Mouse (Mus musculus) right cerebral cortex, postnatal 10 days (tissue): ENCODE measurements around the gene Gm36864.

Source experiments
- DNase-seq, 2 experiments: peaks; one replicate each; pipeline ENCODE4 v3.0.0; 2021; ENCODE audit warnings: low spot score in 2 of 2

Gm36864 gene

GRCm38 (mm10) chr7:44257278-44257677 is 21.3 kb downstream of the Gm36864 start, which contains the start of gene Acp4:
Gene Acp4, minus strand, starts transcription at chr7:44257378.
- DNase-seq = no peak

- DNase-seq = no peak
These were observed 24.4 kb downstream of the Gm36864 start for GRCm38 (mm10) chr7:44260410-44260809.

GRCm38 (mm10) chr7:44261147-44261546 is 25.2 kb downstream of the Gm36864 start, which contains the start of gene Gm15517:
Gene Gm15517, plus strand, starts transcription at chr7:44261447.
- DNase-seq = no peak

GRCm38 (mm10) chr7:44262791-44263643 is 27.0 kb downstream of the Gm36864 start:
- DNase-seq = peak; percentile 94 to 97

- no peak for DNase-seq
These were observed 32.1 kb downstream of the Gm36864 start for GRCm38 (mm10) chr7:44268117-44268516.

GRCm38 (mm10) chr7:44269397-44269796 is 33.4 kb downstream of the Gm36864 start:
- no peak for DNase-seq

- no peak for DNase-seq
These were observed 35.3 kb downstream of the Gm36864 start for GRCm38 (mm10) chr7:44271309-44271708.

DNA sequence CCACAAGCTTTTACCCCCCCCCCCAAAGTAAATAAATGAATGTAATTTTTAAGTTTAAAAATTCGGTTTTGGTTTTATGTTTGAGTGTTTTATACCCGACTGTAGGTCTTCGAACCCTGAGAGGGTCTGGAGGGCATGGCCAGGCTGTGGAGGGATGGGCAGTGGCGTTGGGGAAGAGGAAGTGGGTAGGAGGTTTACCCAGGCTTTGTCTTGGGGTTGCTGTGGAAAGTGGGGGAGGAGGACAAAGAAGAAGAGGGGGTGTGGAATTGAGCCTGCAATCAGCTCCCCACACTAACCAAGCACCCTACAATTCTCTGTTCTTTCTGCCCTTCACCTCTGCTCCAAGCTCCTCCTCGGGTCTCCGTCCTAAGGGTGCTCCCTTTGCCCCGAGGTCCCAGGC is 36.6 kb downstream of the Gm36864 start:
- no peak for DNase-seq

GRCm38 (mm10) chr7:44273446-44273845 is 37.5 kb downstream of the Gm36864 start:
- no peak for DNase-seq

GRCm38 (mm10) chr7:44274096-44274495 is 38.1 kb downstream of the Gm36864 start:
- DNase-seq = no peak

DNA sequence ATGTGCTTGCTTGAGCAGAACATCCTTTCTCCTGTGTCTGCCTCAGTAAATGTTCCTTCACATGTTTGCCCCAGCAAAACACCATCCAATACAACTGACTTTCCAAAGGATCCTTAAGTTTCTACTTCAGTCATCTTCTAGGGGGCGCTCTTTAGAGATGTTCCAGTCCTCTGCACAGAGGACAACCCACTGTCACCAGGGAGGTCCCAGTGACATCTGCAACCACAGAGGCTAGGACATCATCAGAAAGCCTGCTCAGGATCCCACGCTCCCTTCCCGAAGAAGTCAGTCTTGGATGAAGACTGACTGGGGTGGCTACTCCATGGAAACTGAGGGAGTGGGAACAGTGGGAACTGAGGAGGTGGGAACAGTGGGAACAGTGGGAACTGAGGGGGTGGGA is 39.6 kb downstream of the Gm36864 start:
- DNase-seq = no peak

DNA sequence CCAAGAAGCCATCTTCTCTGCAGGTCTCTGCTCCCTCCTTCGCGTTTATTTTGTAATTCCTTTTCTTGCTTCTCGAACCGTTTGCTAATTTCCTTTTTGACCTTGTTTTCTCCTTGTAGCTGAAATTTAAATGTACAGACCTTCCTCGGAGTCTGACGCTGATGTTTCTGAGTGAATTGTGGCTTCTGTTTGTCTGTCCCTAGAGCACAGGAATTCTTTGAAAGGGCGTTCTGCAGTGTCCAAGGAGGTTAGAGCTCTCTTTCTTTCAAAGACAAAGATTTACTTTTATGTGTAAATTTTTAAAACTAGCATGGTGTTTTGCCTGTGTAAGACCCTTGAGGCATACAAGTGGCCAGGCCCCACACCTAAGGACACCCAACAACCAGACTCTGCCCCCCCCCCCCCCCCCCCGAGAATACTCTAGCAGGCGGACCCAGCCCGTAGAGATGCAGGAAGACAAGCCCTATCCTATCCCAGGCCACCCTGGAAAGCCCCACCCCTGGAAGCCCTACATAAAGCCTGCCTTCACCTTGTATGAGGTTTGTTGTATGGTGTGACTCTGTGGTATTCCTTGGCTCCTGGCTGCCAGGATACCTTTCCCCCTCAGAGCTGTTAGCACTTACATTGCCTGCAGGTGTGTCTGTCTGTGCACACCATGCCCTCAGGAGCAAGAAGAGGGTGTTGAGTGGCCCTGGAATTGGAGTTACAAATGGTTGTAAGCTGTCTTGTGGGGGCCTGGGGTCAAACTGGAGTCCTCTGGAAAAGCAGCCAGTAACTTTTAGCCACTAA is 40.7 kb downstream of the Gm36864 start:
- no peak for DNase-seq

DNA sequence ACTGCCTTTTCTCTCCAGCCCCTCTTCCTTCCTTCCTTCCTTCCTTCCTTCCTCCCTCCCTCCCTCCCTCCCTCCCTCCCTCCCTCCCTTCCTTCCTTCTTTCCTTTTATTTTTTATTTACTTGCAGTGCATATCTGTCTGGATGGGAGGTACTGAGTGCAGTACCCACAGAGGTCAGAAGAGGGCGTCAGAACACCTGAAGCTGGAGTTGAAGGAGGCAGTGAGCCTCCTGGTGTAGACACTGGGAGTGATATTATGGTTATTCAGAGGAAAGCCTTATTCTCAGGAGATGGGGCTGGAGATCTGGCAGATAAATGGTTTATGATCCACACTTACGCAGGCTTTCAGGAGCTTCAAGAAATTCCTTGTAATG is 41.3 kb downstream of the Gm36864 start:
- peak in 1 of 2 experiments; percentile 63 for DNase-seq

DNA sequence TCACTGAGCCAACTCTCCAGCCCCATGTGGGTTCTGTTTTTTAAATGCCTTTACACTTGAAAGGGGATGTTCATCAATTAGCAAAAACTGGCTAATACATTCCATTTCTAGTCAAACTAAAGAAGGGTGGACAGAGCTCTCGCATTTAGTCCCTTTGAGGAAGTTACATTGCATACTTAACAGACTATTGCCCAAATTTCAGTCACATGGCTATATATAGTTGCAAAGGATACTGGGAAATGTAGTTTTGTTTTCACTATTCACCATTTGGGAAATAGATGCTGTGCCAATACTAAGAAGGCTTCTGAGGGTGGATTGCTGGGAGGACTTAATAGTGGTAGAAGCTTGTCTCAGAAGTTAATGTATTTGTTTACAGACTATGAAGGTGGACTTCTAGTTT is 45.0 kb downstream of the Gm36864 start:
- DNase-seq = no peak

DNA sequence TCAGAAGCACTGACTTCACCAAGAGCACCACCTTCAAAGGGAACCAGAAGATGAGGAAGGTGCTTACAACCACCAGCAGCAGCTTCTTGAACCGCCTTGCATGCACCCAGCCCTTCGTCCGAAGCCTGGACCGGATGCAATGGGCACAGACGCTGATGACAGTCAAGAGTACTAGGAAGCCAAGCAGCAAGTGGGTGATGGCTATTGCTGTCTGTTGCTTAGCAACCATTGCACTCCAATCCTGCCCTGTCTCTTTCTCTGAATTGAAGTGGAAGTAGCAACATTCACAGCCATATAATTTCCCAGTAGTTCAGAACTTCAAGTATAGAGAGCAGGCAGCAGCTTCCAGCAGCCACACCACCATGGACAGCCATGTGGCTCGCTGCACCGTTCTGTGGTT is 45.6 kb downstream of the Gm36864 start:
- DNase-seq = peak in 1 of 2 experiments; percentile 60

DNA sequence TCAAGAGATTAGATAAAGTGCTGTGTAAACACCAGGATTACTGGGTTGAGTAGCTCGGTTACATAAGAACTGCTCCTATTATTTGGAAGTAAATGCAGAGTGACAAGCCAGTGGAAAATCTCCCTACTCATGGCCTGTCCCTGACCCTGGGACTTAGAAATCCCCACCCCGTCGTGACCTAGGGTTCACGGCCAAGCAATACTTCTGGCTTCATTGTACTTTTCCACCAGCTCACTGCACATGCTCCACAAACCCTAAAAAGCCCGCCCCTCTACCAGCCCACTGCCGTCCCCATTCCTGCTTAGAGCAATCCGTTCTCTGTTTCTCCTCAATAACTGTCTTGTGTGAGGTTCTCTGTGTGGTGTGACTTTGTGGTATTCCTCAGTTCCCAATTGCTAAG is 51.8 kb downstream of the Gm36864 start:
- DNase-seq = no peak

GRCm38 (mm10) chr7:44290986-44291385 is 55.0 kb downstream of the Gm36864 start:
- DNase-seq = no peak

- no peak for DNase-seq
These were observed 55.4 kb downstream of the Gm36864 start for GRCm38 (mm10) chr7:44291418-44291817.
